Mouse (Mus musculus): ENCODE measurements around the gene Tesc. TPM values are rescaled to one million over a fixed set of nuclear protein-coding genes. Genes with fewer than 3 reads are reported as not detected.

The Tesc gene
- polyA plus RNA-seq, 1 experiment = 21.8 TPM

DNA sequence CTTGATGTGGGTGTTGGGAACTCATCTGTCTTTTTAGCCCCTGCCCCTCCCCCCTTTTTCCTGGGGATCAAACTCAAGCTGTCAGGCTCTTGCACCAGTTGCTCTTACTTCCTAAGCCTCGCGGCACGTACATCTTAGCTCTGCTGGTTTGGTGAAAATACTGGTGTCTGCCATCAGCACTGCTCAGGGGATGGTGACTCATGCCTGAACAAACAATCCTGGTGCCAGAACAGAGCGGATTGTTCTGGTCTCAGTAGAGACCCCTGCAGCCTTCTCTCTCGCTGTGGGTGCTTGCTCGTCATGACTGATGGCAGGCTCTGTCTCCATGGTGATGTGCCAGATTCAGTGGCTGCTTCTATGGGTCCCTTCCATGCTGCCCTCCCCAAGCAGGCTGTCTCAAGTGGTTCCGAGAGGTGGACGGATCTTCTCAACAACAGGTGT is 35.7 kb downstream of the Tesc start:
- WGBS = 85% methylated on average over 8 of the region's 8 CpGs
- H3K27ac ChIP-seq (ENCODE audit: control insufficient read depth, insufficient read depth, low read depth, low read length, poor library complexity) = no peak overlapping the region
- TF ChIP-seq CTCF (IDR thresholded peaks at IDR 0.05; ENCODE audit: control insufficient read depth, insufficient read depth, low read length) (no peak), POLR2A (IDR thresholded peaks at IDR 0.05; ENCODE audit: borderline replicate concordance, control insufficient read depth, low read depth, low read length) (no peak)
- H3K4me1 ChIP-seq (ENCODE audit: control insufficient read depth, insufficient read depth, low read length) = no peaks in the 10 kb centered on the region
- H3K4me3 ChIP-seq (replicated peaks; ENCODE audit: control insufficient read depth, low read depth, low read length) = no peak overlapping the region

DNA sequence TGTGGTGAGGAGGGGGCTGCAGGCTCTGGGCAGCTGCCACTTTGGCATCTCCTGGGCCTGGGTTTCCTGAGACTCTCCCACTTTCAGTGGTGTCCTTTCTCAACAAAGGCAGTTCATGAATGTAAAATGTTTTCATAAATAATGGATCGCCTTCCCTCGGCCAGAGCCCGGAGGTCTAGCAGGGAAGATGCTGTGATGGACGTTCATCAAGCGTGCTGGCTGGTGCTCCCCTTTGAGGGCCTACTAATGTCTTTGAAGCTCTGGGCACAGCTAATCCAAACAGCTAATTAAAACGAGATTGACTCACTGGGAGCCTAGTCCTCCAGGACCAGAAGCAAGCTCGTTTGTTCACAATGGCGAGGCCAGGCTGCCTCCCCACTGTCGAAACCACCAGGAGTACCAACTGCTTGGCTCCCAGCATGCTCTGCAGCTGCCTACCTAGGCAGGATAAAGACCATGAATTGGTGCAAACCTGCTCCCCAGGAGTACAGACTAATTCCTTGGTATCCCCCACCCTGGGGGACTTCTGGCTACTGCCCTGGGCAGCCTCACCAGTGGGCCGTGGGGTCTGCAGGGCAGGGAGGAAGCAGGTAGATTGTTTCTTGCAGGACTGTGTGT is 36.9 kb downstream of the Tesc start:
- H3K27ac ChIP-seq (ENCODE audit: control insufficient read depth, insufficient read depth, low read depth, low read length, poor library complexity) = no peak overlapping the region
- H3K4me1 ChIP-seq (ENCODE audit: control insufficient read depth, insufficient read depth, low read length) = no peaks in the 10 kb centered on the region
- TF ChIP-seq POLR2A (IDR thresholded peaks at IDR 0.05; ENCODE audit: borderline replicate concordance, control insufficient read depth, low read depth, low read length) = no peak
- no peak for TF ChIP-seq CTCF (IDR thresholded peaks at IDR 0.05; ENCODE audit: control insufficient read depth, insufficient read depth, low read length)
- WGBS = 84% methylated on average over 10 of the region's 10 CpGs
- no peak overlapping the region for H3K4me3 ChIP-seq (replicated peaks; ENCODE audit: control insufficient read depth, low read depth, low read length)

GRCm38 (mm10) chr5:118065516-118066255 is 38.1 kb downstream of the Tesc start:
- Histone ChIP-seq H3K4me3 (replicated peaks; ENCODE audit: control insufficient read depth, low read depth, low read length) (no peak overlapping the region), H3K27ac (ENCODE audit: control insufficient read depth, insufficient read depth, low read depth, low read length, poor library complexity) (no peak overlapping the region), H3K4me1 (ENCODE audit: control insufficient read depth, insufficient read depth, low read length) (no peaks in the 10 kb centered on the region)
- 93% methylated on average over 19 of the region's 19 CpGs for WGBS
- TF ChIP-seq POLR2A (IDR thresholded peaks at IDR 0.05; ENCODE audit: borderline replicate concordance, control insufficient read depth, low read depth, low read length) (no peak), CTCF (IDR thresholded peaks at IDR 0.05; ENCODE audit: control insufficient read depth, insufficient read depth, low read length) (no peak)

DNA sequence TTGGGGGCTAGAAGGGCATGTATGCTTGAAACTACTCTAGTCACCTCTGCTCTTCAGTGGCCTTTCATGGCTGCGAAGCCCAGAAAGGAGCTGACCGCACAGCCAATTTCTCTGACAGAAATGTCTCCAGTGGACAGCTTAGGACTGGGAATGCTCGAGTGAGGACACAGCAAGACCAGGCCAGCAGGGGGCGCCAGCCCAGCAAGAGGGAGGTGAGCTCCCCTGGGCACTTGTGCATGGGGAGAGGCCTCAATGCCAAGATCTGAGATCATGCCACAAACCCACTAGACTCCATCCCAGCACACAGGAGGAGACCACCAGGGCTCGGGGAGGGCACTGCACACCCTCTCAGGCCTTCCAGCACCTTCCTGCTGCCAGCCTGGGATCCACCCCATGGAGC is 39.3 kb downstream of the Tesc start:
- TF ChIP-seq POLR2A (IDR thresholded peaks at IDR 0.05; ENCODE audit: borderline replicate concordance, control insufficient read depth, low read depth, low read length) (no peak), CTCF (IDR thresholded peaks at IDR 0.05; ENCODE audit: control insufficient read depth, insufficient read depth, low read length) (peak; percentile 89)
- WGBS = 58% methylated on average over 5 of the region's 5 CpGs
- H3K4me1 ChIP-seq (ENCODE audit: control insufficient read depth, insufficient read depth, low read length) = no peaks in the 10 kb centered on the region
- H3K4me3 ChIP-seq (replicated peaks; ENCODE audit: control insufficient read depth, low read depth, low read length) = no peak overlapping the region
- no peak overlapping the region for H3K27ac ChIP-seq (ENCODE audit: control insufficient read depth, insufficient read depth, low read depth, low read length, poor library complexity)

GRCm38 (mm10) chr5:118067572-118067971 is 40.0 kb downstream of the Tesc start:
- no peak for TF ChIP-seq POLR2A (IDR thresholded peaks at IDR 0.05; ENCODE audit: borderline replicate concordance, control insufficient read depth, low read depth, low read length)
- Histone ChIP-seq H3K4me3 (replicated peaks; ENCODE audit: control insufficient read depth, low read depth, low read length) (no peak overlapping the region), H3K27ac (ENCODE audit: control insufficient read depth, insufficient read depth, low read depth, low read length, poor library complexity) (no peak overlapping the region), H3K4me1 (ENCODE audit: control insufficient read depth, insufficient read depth, low read length) (no peaks in the 10 kb centered on the region)
- 92% methylated on average over 4 of the region's 4 CpGs for WGBS

DNA sequence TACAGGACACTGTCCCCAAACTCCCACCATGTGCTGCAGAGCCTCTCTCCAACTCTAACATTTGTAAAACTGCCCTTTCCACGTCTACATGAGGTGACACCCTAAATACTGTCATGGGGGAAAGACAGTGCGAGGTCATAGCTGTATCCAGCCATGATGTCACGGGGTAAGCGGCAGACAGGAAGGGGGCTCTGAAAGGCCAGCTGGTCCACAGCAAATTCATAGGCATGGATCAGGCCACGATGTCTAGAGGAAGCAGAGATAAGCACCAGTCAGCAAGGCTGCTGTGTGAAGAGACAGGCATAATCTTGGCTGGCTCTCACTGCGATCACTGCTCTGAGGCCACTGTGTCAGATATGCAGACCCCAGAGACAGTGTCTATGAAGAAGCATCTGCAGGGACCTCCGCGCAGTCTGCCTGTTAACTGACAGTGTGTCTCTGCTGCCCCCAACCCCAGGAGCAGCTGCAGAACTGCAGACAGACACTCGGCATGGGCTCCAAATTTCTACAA is 40.5 kb downstream of the Tesc start:
- no peak for TF ChIP-seq POLR2A (IDR thresholded peaks at IDR 0.05; ENCODE audit: borderline replicate concordance, control insufficient read depth, low read depth, low read length)
- no peak for TF ChIP-seq CTCF (IDR thresholded peaks at IDR 0.05; ENCODE audit: control insufficient read depth, insufficient read depth, low read length)
- Histone ChIP-seq H3K27ac (ENCODE audit: control insufficient read depth, insufficient read depth, low read depth, low read length, poor library complexity) (no peak overlapping the region), H3K4me1 (ENCODE audit: control insufficient read depth, insufficient read depth, low read length) (no peaks in the 10 kb centered on the region), H3K4me3 (replicated peaks; ENCODE audit: control insufficient read depth, low read depth, low read length) (no peak overlapping the region)
- 86% methylated on average over 9 of the region's 9 CpGs for WGBS

DNA sequence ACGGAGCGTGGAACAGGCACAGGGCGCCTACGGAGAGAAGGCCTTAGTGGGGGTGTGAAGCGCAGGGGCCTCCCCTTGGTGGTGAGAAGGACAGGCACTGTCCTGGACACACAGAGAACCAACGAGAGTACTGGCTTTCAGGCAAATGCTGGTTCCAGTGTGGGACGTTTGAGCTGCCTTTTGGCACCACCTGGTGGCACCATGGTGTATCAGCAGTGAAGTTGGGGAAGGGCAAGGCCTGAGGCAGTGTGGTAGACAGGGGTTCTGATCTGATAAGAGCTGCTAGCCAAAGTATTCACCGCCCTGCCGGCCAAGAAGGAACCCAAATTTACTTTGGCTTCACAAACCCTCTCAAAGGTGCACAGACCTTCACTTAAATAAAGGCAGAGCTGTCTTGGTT is 41.8 kb downstream of the Tesc start:
- Histone ChIP-seq H3K27ac (ENCODE audit: control insufficient read depth, insufficient read depth, low read depth, low read length, poor library complexity) (no peak overlapping the region), H3K4me1 (ENCODE audit: control insufficient read depth, insufficient read depth, low read length) (no peaks in the 10 kb centered on the region), H3K4me3 (replicated peaks; ENCODE audit: control insufficient read depth, low read depth, low read length) (no peak overlapping the region)
- peak; percentile 95 for TF ChIP-seq CTCF (IDR thresholded peaks at IDR 0.05; ENCODE audit: control insufficient read depth, insufficient read depth, low read length)
- TF ChIP-seq POLR2A (IDR thresholded peaks at IDR 0.05; ENCODE audit: borderline replicate concordance, control insufficient read depth, low read depth, low read length) = no peak
- WGBS = 41% methylated on average over 9 of the region's 9 CpGs

- TF ChIP-seq POLR2A (IDR thresholded peaks at IDR 0.05; ENCODE audit: borderline replicate concordance, control insufficient read depth, low read depth, low read length) = no peak
- TF ChIP-seq CTCF (IDR thresholded peaks at IDR 0.05; ENCODE audit: control insufficient read depth, insufficient read depth, low read length) = no peak
- 83% methylated on average over 5 of the region's 5 CpGs for WGBS
- Histone ChIP-seq H3K27ac (ENCODE audit: control insufficient read depth, insufficient read depth, low read depth, low read length, poor library complexity) (no peak overlapping the region), H3K4me3 (replicated peaks; ENCODE audit: control insufficient read depth, low read depth, low read length) (no peak overlapping the region), H3K4me1 (ENCODE audit: control insufficient read depth, insufficient read depth, low read length) (no peaks in the 10 kb centered on the region)
Observed at GRCm38 (mm10) chr5:118071766-118072165, 44.2 kb downstream of the Tesc start.

All from bone marrow, adult 2 months (tissue).